Mouse (Mus musculus) kidney, adult 2 months (tissue): ENCODE results near the gene Otc.

Experiments used
- CTCF ChIP-seq: fragments of 200-500 bp; conservative IDR thresholded peaks from 2 replicates; pipeline ENCODE4 v1.5.1; 2011; ENCODE audit warnings: low read depth, mild to moderate bottlenecking, control low read depth, low read length, moderate library complexity, mixed read lengths; ENCODE audit not compliant: insufficient read depth, insufficient read length
- POLR2A ChIP-seq: fragments of 200-500 bp; IDR thresholded peaks from one replicate; pipeline ENCODE4 v1.6.1; 2011; ENCODE audit warnings: low read depth, low read length, control low read depth

DNA sequence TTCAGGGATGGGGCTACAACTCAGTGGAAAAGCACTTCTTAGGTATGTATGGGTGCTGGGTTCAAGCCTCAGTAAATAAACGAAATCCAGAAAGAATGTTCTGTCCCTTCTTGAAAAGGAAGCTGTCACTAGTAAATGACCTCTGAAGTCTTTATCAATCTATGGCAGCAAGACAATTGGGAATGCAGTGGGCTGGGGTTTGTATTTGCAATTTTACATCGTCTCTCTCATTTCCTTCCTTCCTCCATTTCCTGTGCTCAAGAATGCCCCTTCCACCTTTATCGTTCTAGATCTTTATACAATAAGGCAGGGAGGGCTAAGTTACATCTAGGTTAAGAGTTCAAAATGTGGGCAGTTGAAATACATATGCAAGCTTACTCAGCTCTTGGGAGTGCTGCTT, 17.5 kb upstream of the Otc start:
- TF ChIP-seq POLR2A (no peak), CTCF (no peak)
